Mouse (Mus musculus): ENCODE results near the gene Majin.

The Majin gene

GRCm38 (mm10) chr19:6184131-6184530, at the start of gene Majin:
Gene Majin, plus strand, starts transcription at chr19:6184388.
- DNase-seq (ENCODE audit: low read depth, low spot score): no peak

- peak; percentile 97 for DNase-seq (ENCODE audit: low read depth, low spot score)
Measured at GRCm38 (mm10) chr19:6136397-6136796, 47.8 kb upstream of the Majin start.

GRCm38 (mm10) chr19:6139701-6140100, 44.5 kb upstream of the Majin start:
- no peak for DNase-seq (ENCODE audit: low read depth, low spot score)

GRCm38 (mm10) chr19:6140374-6140677, 43.9 kb upstream of the Majin start:
- no peak for DNase-seq (ENCODE audit: low read depth, low spot score)

- peak; percentile 98 for DNase-seq (ENCODE audit: low read depth, low spot score)
Measured at GRCm38 (mm10) chr19:6140678-6141393, 43.4 kb upstream of the Majin start, which contains the start of gene Batf2. Gene Batf2, plus strand, starts transcription at chr19:6140983.

- peak; percentile 98 for DNase-seq (ENCODE audit: low read depth, low spot score)
Measured at GRCm38 (mm10) chr19:6141394-6141749, 42.8 kb upstream of the Majin start, which contains the start of gene Arl2. Gene Arl2, minus strand, starts transcription at chr19:6141548.

- no peak for DNase-seq (ENCODE audit: low read depth, low spot score)
Measured at GRCm38 (mm10) chr19:6144842-6145241, 39.3 kb upstream of the Majin start.

- no peak for DNase-seq (ENCODE audit: low read depth, low spot score)
Measured at GRCm38 (mm10) chr19:6155174-6155573, 29.0 kb upstream of the Majin start.

GRCm38 (mm10) chr19:6156372-6156771, 27.8 kb upstream of the Majin start:
- DNase-seq (ENCODE audit: low read depth, low spot score): peak; percentile 17

GRCm38 (mm10) chr19:6157220-6157619, 27.0 kb upstream of the Majin start:
- no peak for DNase-seq (ENCODE audit: low read depth, low spot score)

GRCm38 (mm10) chr19:6163872-6164547, 20.2 kb upstream of the Majin start:
- DNase-seq (ENCODE audit: low read depth, low spot score): no peak

- DNase-seq (ENCODE audit: low read depth, low spot score): no peak
Measured at GRCm38 (mm10) chr19:6166750-6167149, 17.4 kb upstream of the Majin start.

GRCm38 (mm10) chr19:6171215-6171614, 13.0 kb upstream of the Majin start:
- DNase-seq (ENCODE audit: low read depth, low spot score): no peak

- no peak for DNase-seq (ENCODE audit: low read depth, low spot score)
Measured at GRCm38 (mm10) chr19:6174771-6175170, 9.4 kb upstream of the Majin start.

- no peak for DNase-seq (ENCODE audit: low read depth, low spot score)
Measured at GRCm38 (mm10) chr19:6178775-6179174, 5.4 kb upstream of the Majin start.

- peak; percentile 19 for DNase-seq (ENCODE audit: low read depth, low spot score)
Measured at GRCm38 (mm10) chr19:6181629-6182028, 2.6 kb upstream of the Majin start.

GRCm38 (mm10) chr19:6182534-6182933, 1.7 kb upstream of the Majin start:
- DNase-seq (ENCODE audit: low read depth, low spot score): no peak

- no peak for DNase-seq (ENCODE audit: low read depth, low spot score)
Measured at GRCm38 (mm10) chr19:6204265-6204664, 20.1 kb downstream of the Majin start.

- DNase-seq (ENCODE audit: low read depth, low spot score): no peak
Measured at GRCm38 (mm10) chr19:6206716-6207115, 22.5 kb downstream of the Majin start.

GRCm38 (mm10) chr19:6216046-6216705, 32.0 kb downstream of the Majin start:
- no peak for DNase-seq (ENCODE audit: low read depth, low spot score)

GRCm38 (mm10) chr19:6218606-6219005, 34.4 kb downstream of the Majin start:
- DNase-seq (ENCODE audit: low read depth, low spot score): no peak

- DNase-seq (ENCODE audit: low read depth, low spot score): peak; percentile 57
Measured at GRCm38 (mm10) chr19:6226135-6226534, 41.9 kb downstream of the Majin start, which contains the start of gene Gpha2. Gene Gpha2, plus strand, starts transcription at chr19:6226380.

GRCm38 (mm10) chr19:6226763-6227162, 42.6 kb downstream of the Majin start:
- DNase-seq (ENCODE audit: low read depth, low spot score): no peak
